Mouse (Mus musculus) neural tube, embryonic 10.5 days (tissue): ENCODE measurements around the gene Tle6.

Experiments
- DNase-seq: peaks from one replicate; pipeline ENCODE4 v3.0.0-alpha.2; 2017; ENCODE audit warnings: low spot score; ENCODE audit errors: extremely low spot score

Gene Tle6

DNA sequence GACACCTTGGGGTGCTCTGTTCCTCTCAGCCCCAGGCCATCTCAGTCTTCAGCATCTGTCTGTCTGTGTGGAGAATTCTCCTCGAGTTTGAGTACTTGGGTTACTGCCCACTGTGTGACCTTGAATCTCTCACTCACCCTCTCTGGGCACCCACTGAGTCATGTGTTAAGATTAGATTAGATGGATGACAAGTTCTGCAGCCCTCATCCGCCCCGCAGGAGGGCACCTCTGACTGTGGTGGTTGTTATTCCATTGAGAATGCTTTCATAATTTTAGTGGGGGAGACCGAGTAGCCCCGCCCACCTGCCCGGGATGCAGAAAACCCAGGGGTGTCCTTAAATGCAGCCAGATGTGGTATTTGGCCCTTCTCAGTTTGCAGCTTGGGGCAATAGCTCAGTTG lies 37.4 kb downstream of the Tle6 start:
- no peak for DNase-seq

- DNase-seq, result no peak
Observed at GRCm38 (mm10) chr10:81562411-81562810, 38.5 kb downstream of the Tle6 start.

GRCm38 (mm10) chr10:81560719-81561459 lies 40.0 kb downstream of the Tle6 start:
- DNase-seq, result peak; percentile 47

GRCm38 (mm10) chr10:81559627-81560539 lies 41.0 kb downstream of the Tle6 start:
- peak; percentile 45 for DNase-seq

- peak; percentile 59 for DNase-seq
Observed at GRCm38 (mm10) chr10:81559163-81559626, 41.7 kb downstream of the Tle6 start, which contains the start of gene Aes. Gene Aes, plus strand, starts transcription at chr10:81559488.

- no peak for DNase-seq
Observed at GRCm38 (mm10) chr10:81557491-81557890, 43.4 kb downstream of the Tle6 start.

- no peak for DNase-seq
Observed at GRCm38 (mm10) chr10:81556282-81556681, 44.6 kb downstream of the Tle6 start.

DNA sequence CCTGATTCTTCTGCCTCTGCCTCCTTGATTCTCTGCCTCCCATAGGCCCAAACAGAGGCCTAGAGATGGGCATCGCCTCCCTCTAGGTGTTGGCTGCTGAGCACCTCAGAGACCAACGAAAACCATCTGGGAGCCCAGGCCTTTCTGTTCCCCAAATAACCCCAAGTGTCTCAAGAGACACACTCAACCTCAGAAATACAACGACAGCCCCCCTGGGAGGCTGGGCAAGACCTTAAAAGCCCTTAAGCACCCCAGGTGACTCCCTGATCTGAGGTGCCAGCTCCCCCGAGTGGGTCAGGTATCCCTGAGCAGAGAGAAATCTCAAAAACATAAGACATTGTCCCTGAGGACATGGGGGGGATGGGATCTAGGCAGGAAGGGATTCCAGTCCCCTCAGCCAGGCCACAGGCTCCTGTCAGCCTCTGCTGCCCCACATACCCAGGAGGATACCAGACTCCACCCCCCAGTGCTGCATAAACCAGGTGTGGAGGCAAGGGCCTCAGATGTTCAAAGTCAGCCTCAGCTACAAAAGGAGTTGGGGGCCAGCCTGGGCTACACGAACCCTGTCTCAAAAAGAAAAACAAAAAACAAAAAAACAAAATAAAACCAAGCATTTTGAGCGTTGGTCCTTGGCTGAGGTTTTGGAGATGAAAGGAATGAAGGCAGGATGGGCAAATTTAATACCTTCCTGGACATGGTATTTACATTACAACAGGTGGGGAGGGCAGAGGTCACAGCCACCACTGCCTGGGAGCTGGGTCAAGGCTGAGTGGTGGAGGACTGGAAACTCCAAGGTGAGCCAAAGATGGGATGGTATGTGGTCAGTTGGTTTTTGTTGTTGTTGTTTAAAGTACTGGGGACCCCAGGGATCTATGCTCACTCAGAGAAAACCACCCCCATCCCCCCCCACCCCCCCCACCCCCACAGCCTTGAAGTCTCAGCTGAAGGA lies 46.8 kb downstream of the Tle6 start:
- DNase-seq, result no peak

GRCm38 (mm10) chr10:81553232-81553631 lies 47.6 kb downstream of the Tle6 start:
- no peak for DNase-seq

- DNase-seq, result peak; percentile 72
Observed at GRCm38 (mm10) chr10:81551597-81552102, 49.2 kb downstream of the Tle6 start.

GRCm38 (mm10) chr10:81550257-81550656 lies 50.6 kb downstream of the Tle6 start:
- peak; percentile 76 for DNase-seq

- DNase-seq, result no peak
Observed at GRCm38 (mm10) chr10:81548944-81549343, 51.9 kb downstream of the Tle6 start.

DNA sequence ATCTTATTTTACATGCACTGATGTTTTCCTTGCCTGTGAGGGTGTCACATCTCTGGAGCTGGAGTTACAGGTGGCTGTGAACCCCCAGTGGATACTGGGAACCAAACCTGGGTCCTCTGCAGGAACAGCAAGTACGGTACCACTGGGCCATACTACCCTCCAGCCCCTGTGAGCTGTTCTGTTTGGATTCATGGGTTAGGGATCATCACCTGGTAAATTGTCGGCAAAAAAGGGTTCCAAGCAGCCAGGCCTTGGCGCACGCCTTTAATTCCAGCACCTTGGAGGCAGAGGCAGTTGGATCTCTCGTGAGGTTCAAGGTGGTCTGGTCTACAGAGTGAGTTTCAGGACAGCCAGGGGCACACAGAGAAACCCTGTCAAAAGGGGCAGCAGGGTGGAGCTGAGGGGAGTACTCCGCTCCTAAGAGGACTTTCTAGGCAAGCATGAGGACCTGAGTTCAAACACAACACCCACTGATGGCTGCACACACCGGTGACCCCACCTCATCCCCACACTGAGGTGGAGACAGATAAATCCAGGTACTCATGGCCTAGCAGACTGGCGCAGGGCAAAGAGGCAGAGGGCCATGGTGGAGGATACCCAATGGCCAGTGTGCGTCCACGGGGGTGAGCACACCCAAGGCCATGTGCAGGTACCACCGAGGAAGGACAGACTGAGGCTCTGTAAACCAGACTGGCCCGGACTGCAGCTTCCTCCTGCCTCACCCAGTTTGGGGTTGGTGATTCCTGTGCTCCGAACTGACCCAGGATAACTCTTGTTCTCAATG lies 53.9 kb downstream of the Tle6 start:
- no peak for DNase-seq

DNA sequence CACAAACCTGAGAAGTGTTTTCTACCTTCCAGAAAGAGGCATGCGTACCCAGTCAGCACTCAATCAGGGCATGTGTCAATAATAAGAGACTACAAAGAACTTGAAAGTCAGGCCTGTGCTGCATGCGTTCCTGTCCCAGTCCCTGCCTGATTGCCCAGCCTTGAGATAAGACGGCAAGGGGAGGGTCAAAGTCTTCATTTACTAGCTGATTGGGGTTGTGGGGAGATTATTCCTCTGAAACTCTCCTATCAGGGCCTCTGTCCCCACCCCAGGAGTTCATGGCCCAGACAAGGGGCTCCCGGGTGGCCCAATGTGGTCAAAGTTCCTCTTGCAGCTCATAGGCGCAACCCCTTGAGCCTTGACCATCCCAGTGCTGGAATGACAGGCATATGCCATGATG lies 54.5 kb downstream of the Tle6 start:
- DNase-seq, result no peak

GRCm38 (mm10) chr10:81545161-81545747 lies 55.6 kb downstream of the Tle6 start, which contains the start of gene Gna11:
Gene Gna11, minus strand, starts transcription at chr10:81545190.
- DNase-seq, result peak; percentile 100

GRCm38 (mm10) chr10:81544296-81545160 lies 56.3 kb downstream of the Tle6 start:
- peak; percentile 41 for DNase-seq

GRCm38 (mm10) chr10:81543633-81544032 lies 57.2 kb downstream of the Tle6 start:
- no peak for DNase-seq

DNA sequence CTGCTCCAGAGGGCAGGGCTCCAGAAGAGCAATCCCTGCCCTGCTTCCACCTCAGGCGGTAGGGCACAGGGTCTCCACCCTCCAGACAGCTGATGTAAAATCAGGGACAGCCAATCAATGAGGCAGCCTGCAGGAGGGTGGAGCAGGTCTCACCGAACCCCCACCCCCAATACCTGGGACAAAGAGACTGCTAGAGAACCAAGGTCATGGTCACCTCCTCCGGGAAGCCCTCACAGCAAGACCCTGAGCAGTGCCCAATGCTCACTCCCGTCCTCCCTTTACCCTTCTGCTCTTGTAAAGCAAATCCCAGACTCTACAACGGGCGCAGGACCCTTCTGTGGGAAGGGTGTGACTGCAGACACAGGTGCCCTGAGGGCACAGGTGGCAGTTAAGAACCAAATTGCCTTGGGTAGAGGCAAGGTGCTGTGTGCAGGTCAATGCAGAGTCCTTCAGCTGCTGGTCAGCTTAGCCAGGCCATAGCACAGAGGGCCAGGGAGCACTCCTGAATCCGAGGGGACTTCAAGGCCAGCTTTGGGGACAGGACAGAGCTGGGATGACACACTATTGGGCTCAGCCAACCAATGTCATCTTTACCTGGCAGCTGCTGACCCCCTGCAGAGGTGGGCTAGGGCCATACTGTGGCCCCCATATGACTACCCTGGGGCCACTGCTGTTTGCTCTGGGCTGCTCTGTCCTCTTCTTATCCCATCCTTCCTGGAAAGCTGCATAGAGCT lies 58.0 kb downstream of the Tle6 start:
- no peak for DNase-seq
